Mouse (Mus musculus) lung, embryonic 14.5 days (tissue): Measurements from ENCODE around the gene Pabpc4. TPM values are rescaled to one million over a fixed set of nuclear protein-coding genes. Genes with fewer than 3 reads are reported as not detected.
"Not testable (repeated sequence)": the region's sequence is repeated elsewhere in the genome, so short reads cannot be mapped to it uniquely, and the experiment has no call there.

Experiments
- ATAC-seq: fragments of 200-750 bp; cut with Nextera tagmentation; 2 replicates; pipeline ENCODE4 v1.8.0; 2017; ENCODE audit warnings: mild to moderate bottlenecking, moderate TSS enrichment, moderate library complexity; ENCODE audit not compliant: insufficient read depth
- DNase-seq: peaks from one replicate; pipeline ENCODE4 v3.0.0-alpha.2; 2015
- H3K27ac ChIP-seq: fragments of 300-500 bp; sonication (generic); 2 replicates; pipeline ENCODE4 v1.5.1; 2014; ENCODE audit warnings: low read depth, mild to moderate bottlenecking, moderate library complexity
- H3K27me3 ChIP-seq: fragments of 300-500 bp; sonication (generic); 2 replicates; pipeline ENCODE4 v1.6.1; 2014; ENCODE audit warnings: low read length, control low read depth; ENCODE audit not compliant: insufficient read depth
- H3K36me3 ChIP-seq: fragments of 300-500 bp; sonication (generic); 2 replicates; pipeline ENCODE4 v1.6.1; 2014; ENCODE audit warnings: control low read depth; ENCODE audit not compliant: insufficient read depth
- H3K4me1 ChIP-seq: fragments of 300-500 bp; sonication (generic); 2 replicates; pipeline ENCODE4 v1.6.1; 2014; ENCODE audit warnings: antibody characterized with exemption, control low read depth; ENCODE audit not compliant: insufficient read depth
- H3K4me2 ChIP-seq: fragments of 300-500 bp; sonication (generic); 2 replicates; pipeline ENCODE4 v1.6.1; 2014; ENCODE audit warnings: mild to moderate bottlenecking
- H3K4me3 ChIP-seq: fragments of 300-500 bp; sonication (generic); 2 replicates; pipeline ENCODE4 v1.5.1; 2014; ENCODE audit warnings: low read depth, low read length
- H3K9ac ChIP-seq: fragments of 300-500 bp; sonication (generic); 2 replicates; pipeline ENCODE4 v1.6.1; 2014
- H3K9me3 ChIP-seq: fragments of 300-500 bp; sonication (generic); 2 replicates; pipeline ENCODE4 v1.6.1; 2016; ENCODE audit warnings: low read depth, low read length, control low read depth
- CTCF ChIP-seq: IDR thresholded peaks from 2 replicates; pipeline ENCODE4 v1.5.1; 2016; ENCODE audit warnings: antibody characterized with exemption, low read depth
- WGBS: fragments of 180-500 bp; shearing (Covaris S2); extraction: QIAGEN DNeasy Blood & Tissue Kit; methylation state at CpG from one replicate; pipeline ENCODE4 v1.1.7; 2014; 5-methylcytosine and 5-hydroxymethylcytosine counted together
- polyA plus RNA-seq: library from polyadenylated mRNA; unstranded; fragments of >200 nt; fragmentation: Nextera tagmentation; extraction: Ambion mirVana; gene quantifications from 2 replicates; pipeline ENCODE4 v1.2.1, GENCODE M21; 2014

The Pabpc4 gene
- polyA plus RNA-seq, 1 experiment from 2014 or later, result 50.0 TPM

GRCm38 (mm10) chr4:123284731-123285624, 22.8 kb downstream of the Pabpc4 start:
- Histone ChIP-seq H3K9ac (peak overlapping the region; percentile 65), H3K4me1 (peaks cover 9% of the 10 kb centered on the region), H3K27me3 (no peaks in the 10 kb centered on the region), H3K27ac (0 out of 2 replicates have a peak overlapping the region, but pooled peaks have one; percentile 38), H3K9me3 (no peaks in the 10 kb centered on the region), H3K4me3 (peak overlapping the region; percentile 59), H3K36me3 (peaks cover 50% of the 10 kb centered on the region), H3K4me2 (peak overlapping the region; percentile 96)
- no peak for ATAC-seq
- 64% methylated on average over 6 of the region's 6 CpGs for WGBS
- no peak for DNase-seq
- TF ChIP-seq CTCF, result no peak

- no peak for DNase-seq
- no peaks in the 10 kb centered on the region for H3K27me3 ChIP-seq
- TF ChIP-seq CTCF, result no peak
- H3K4me3 ChIP-seq, result no peak overlapping the region
- H3K9ac ChIP-seq, result no peak overlapping the region
- H3K36me3 ChIP-seq, result peaks cover 67% of the 10 kb centered on the region
- no peak for ATAC-seq
- H3K4me1 ChIP-seq, result peaks cover 9% of the 10 kb centered on the region
- 91% methylated on average over 2 of the region's 2 CpGs for WGBS
- no peak overlapping the region for H3K27ac ChIP-seq
- H3K9me3 ChIP-seq, result no peaks in the 10 kb centered on the region
- peak overlapping the region; percentile 96; the same call in 1 of the 2 replicates for H3K4me2 ChIP-seq
These were observed 24.6 kb downstream of the Pabpc4 start for GRCm38 (mm10) chr4:123286790-123287189.

GRCm38 (mm10) chr4:123289038-123289437, 26.9 kb downstream of the Pabpc4 start:
- Histone ChIP-seq H3K27me3 (no peaks in the 10 kb centered on the region), H3K27ac (no peak overlapping the region), H3K9me3 (no peaks in the 10 kb centered on the region), H3K36me3 (peaks cover 90% of the 10 kb centered on the region), H3K4me3 (no peak overlapping the region), H3K4me2 (no peak overlapping the region), H3K9ac (no peak overlapping the region), H3K4me1 (peaks cover 9% of the 10 kb centered on the region)
- no peak for DNase-seq
- TF ChIP-seq CTCF, result no peak
- WGBS, result 88% methylated on average over 12 of the region's 12 CpGs
- ATAC-seq, result no peak

- no peak for DNase-seq
- 81% methylated on average over 3 of the region's 3 CpGs for WGBS
- no peak for ATAC-seq
- H3K9ac ChIP-seq, result no peak overlapping the region
- TF ChIP-seq CTCF, result no peak
- no peak overlapping the region for H3K4me3 ChIP-seq
- H3K27me3 ChIP-seq, result no peaks in the 10 kb centered on the region
- H3K27ac ChIP-seq, result no peak overlapping the region
- peaks cover 99% of the 10 kb centered on the region for H3K36me3 ChIP-seq
- no peaks in the 10 kb centered on the region for H3K9me3 ChIP-seq
- H3K4me2 ChIP-seq, result no peak overlapping the region
- no peaks in the 10 kb centered on the region for H3K4me1 ChIP-seq
These were observed 30.2 kb downstream of the Pabpc4 start for GRCm38 (mm10) chr4:123292390-123292789.

- no peak overlapping the region for H3K4me2 ChIP-seq
- H3K27me3 ChIP-seq, result no peaks in the 10 kb centered on the region
- no peak overlapping the region for H3K9ac ChIP-seq
- ATAC-seq, result no peak
- H3K36me3 ChIP-seq, result peaks cover 98% of the 10 kb centered on the region
- H3K4me3 ChIP-seq, result no peak overlapping the region
- no peaks in the 10 kb centered on the region for H3K4me1 ChIP-seq
- TF ChIP-seq CTCF, result no peak
- WGBS, result 89% methylated on average over 7 of the region's 7 CpGs
- DNase-seq, result no peak
- H3K9me3 ChIP-seq, result no peaks in the 10 kb centered on the region
- no peak overlapping the region for H3K27ac ChIP-seq
These were observed 30.8 kb downstream of the Pabpc4 start for GRCm38 (mm10) chr4:123292989-123293388.

- 67% methylated on average over 7 of the region's 7 CpGs for WGBS
- ATAC-seq (no peak), DNase-seq (no peak)
- Histone ChIP-seq H3K36me3 (peaks cover 95% of the 10 kb centered on the region), H3K9me3 (no peaks in the 10 kb centered on the region), H3K27me3 (no peaks in the 10 kb centered on the region), H3K27ac (no peak overlapping the region), H3K9ac (no peak overlapping the region), H3K4me3 (no peak overlapping the region), H3K4me1 (no peaks in the 10 kb centered on the region), H3K4me2 (no peak overlapping the region)
- no peak for TF ChIP-seq CTCF
These were observed 31.7 kb downstream of the Pabpc4 start for GRCm38 (mm10) chr4:123293661-123294443.

- 85% methylated on average over 15 of the region's 15 CpGs for WGBS
- DNase-seq, H3K4me2 ChIP-seq: not testable (repeated sequence)
These were observed 32.9 kb downstream of the Pabpc4 start for GRCm38 (mm10) chr4:123295026-123295425.

More at GRCm38 (mm10) chr4:123295026-123295425, 32.9 kb downstream of the Pabpc4 start:
- H3K36me3 ChIP-seq, result peaks cover 95% of the 10 kb centered on the region
- not testable (repeated sequence) for H3K27me3 ChIP-seq, H3K4me3 ChIP-seq, H3K9ac ChIP-seq, ATAC-seq, H3K27ac ChIP-seq, H3K4me1 ChIP-seq, H3K9me3 ChIP-seq
